Comparison of ENCODE assay signal across 13 mouse cellular contexts in the genomic region with DNA sequence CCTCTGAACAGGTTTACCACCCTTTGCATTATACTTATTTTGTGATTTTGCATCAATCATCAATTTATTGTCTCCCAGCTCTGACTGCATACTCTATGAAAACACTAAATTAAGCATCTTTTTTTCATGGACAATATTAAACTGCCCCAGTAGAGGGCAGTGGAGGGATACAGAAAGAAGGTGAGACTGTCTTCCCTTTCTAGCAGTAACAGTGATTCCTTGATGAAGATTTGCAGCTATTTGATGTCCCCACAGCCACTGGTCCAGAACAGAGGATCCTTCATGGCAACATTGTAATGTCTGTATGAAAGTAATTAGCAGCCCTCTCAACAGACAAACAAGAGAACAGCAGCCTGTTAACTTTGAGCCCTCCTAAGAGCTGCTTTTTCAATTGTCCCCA.
DNase-seq lines count a peak whose midpoint lies in the region; ATAC-seq and TF ChIP-seq lines count a peak whose summit lies in the region.
"Had no signal": no experiment of that assay in that cellular context is flagged by ENCODE, and none has a peak within 500 bp of the region (broad histone marks: within the 10 kb centered on the region; RNA-seq: fewer than 3 reads in every experiment).

No protein-coding gene starts in this region.

- DNase-seq in cerebellum, postnatal 10 days: peak; percentile 31 to 51
- DNase-seq in cerebellum, postnatal 25 days: no peak
- DNase-seq in kidney, postnatal 36 days: peak; percentile 1 to 9
- DNase-seq in kidney, postnatal 10 days: no peak
- DNase-seq in CH12.LX (ENCODE audit: extremely low read depth): peak; percentile 14
- peak; percentile 35 for DNase-seq in embryo, embryonic 10.5 days (ENCODE audit: low spot score)
- DNase-seq in frontal cortex, postnatal 14 days (ENCODE audit: low spot score in 2 of 2): no peak
- DNase-seq: kidney, postnatal 4 days; liver, embryonic 13.5 days had no signal

- H3K27ac ChIP-seq in CH12.LX (ENCODE audit: insufficient read depth, low read depth): no peak overlapping the region
- H3K27ac ChIP-seq: liver, embryonic 13.5 days had no signal

- no peaks in the 10 kb centered on the region for H3K79me2 ChIP-seq in CH12.LX (replicated peaks; ENCODE audit: control insufficient read depth, extremely low read depth, insufficient read depth, poor library complexity, severe bottlenecking)

- in situ Hi-C loops in CH12.LX (cut with MboI; ENCODE audit: low pct_ligation_motif_present, low pct_unique_long_range_greater_than_20kb, low sequenced_read_pairs): loop anchor here (25.0 kb wide), 1 partner anchor 233 kb away; no protein-coding TSS in a partner anchor

- no peak overlapping the region for H3K4me3 ChIP-seq in CH12.LX (replicated peaks in 1 of 3; ENCODE audit: low read depth in 2 of 3, low read length in 2 of 3, poor library complexity in 1 of 3)
- H3K4me3 ChIP-seq: erythroblast, embryonic 14.5 days; heart, embryonic 12.5 days; liver, embryonic 13.5 days had no signal

- no peak for ATAC-seq in monocyte, adult 5-6 weeks (replicated peaks; ENCODE audit: insufficient number of reproducible peaks, low FRiP score, low TSS enrichment, poor library complexity, severe bottlenecking)
- ATAC-seq: CD4-positive, CD25-positive, alpha-beta regulatory T cell, adult 4 months had no signal

- no peak for TF ChIP-seq EP300 in CH12.LX (IDR thresholded peaks at IDR 0.05; ENCODE audit: low read length)

- H3K9me3 ChIP-seq in CH12.LX (replicated peaks; ENCODE audit: low read length): no peaks in the 10 kb centered on the region
- H3K9me3 ChIP-seq: heart, embryonic 12.5 days; liver, embryonic 13.5 days had no signal

- no peak overlapping the region for H3K9ac ChIP-seq in CH12.LX (ENCODE audit: insufficient read depth, low read depth)
- H3K9ac ChIP-seq: heart, embryonic 12.5 days; liver, embryonic 13.5 days had no signal

- dilution Hi-C loops in CH12.LX (cut with MboI; ENCODE audit: extremely low pct_ligation_motif_present, extremely low pct_unique_long_range_greater_than_20kb, low sequenced_read_pairs): no loop called here

- no peak overlapping the region for H3K4me2 ChIP-seq in CH12.LX (ENCODE audit: insufficient read depth, low read depth, poor library complexity, severe bottlenecking)
- H3K4me2 ChIP-seq: heart, embryonic 12.5 days; liver, embryonic 13.5 days had no signal

- TF ChIP-seq POLR2A in CH12.LX (IDR thresholded peaks at IDR 0.05; ENCODE audit: low read depth, low read length): no peak

- H3K27me3 ChIP-seq in CH12.LX (replicated peaks): no peaks in the 10 kb centered on the region
- H3K27me3 ChIP-seq: heart, embryonic 12.5 days; liver, embryonic 13.5 days had no signal

- H3K4me1 ChIP-seq in CH12.LX (ENCODE audit: control insufficient read depth in 1 of 2, insufficient read depth in 2 of 2): no peaks in the 10 kb centered on the region
- H3K4me1 ChIP-seq: heart, embryonic 12.5 days; liver, embryonic 13.5 days had no signal

- no peaks in the 10 kb centered on the region for H3K36me3 ChIP-seq in CH12.LX (replicated peaks in 1 of 2; ENCODE audit: control insufficient read depth in 1 of 2, insufficient read depth in 1 of 2, low read length in 1 of 2)
- H3K36me3 ChIP-seq: heart, embryonic 12.5 days; liver, embryonic 13.5 days had no signal

- TF ChIP-seq CTCF in CH12.LX (conservative IDR thresholded peaks at IDR 0.05 in 1 of 2, IDR thresholded peaks at IDR 0.05 in 1 of 2; ENCODE audit: low read depth in 2 of 2, low read length in 2 of 2): peak in 1 of 2 experiments; percentile 42; a peak in 2 of 4 replicates

- peak; percentile 30 for TF ChIP-seq RAD21 in CH12.LX (IDR thresholded peaks at IDR 0.05; ENCODE audit: low read depth, low read length)

TF ChIP-seq in CH12.LX, 34 proteins besides CTCF, POLR2A, EP300 and RAD21:
- TF ChIP-seq NRF1 (IDR thresholded peaks at IDR 0.05; ENCODE audit: low read depth, low read length) (no peak), ZMIZ1 (IDR thresholded peaks at IDR 0.05; ENCODE audit: low read depth, low read length) (no peak), USF1 (IDR thresholded peaks at IDR 0.05; ENCODE audit: low read depth, low read length) (no peak), ELF1 (IDR thresholded peaks at IDR 0.05; ENCODE audit: low read depth, low read length) (no peak), MYC (IDR thresholded peaks at IDR 0.05; ENCODE audit: low read depth, low read length) (no peak), SIN3A (IDR thresholded peaks at IDR 0.05; ENCODE audit: low read length) (no peak), MAX (IDR thresholded peaks at IDR 0.05; ENCODE audit: low read length) (no peak), POLR2AphosphoS2 (IDR thresholded peaks at IDR 0.05; ENCODE audit: low read depth, low read length) (no peak), MAZ (IDR thresholded peaks at IDR 0.05; ENCODE audit: low read depth, low read length) (no peak), HCFC1 (IDR thresholded peaks at IDR 0.05; ENCODE audit: low read depth, low read length) (no peak), BHLHE40 (IDR thresholded peaks at IDR 0.05; ENCODE audit: low read depth, low read length) (no peak), NELFE (IDR thresholded peaks at IDR 0.05; ENCODE audit: low read depth, low read length) (no peak), CHD1 (IDR thresholded peaks at IDR 0.05; ENCODE audit: low read depth, low read length) (no peak), ZKSCAN1 (IDR thresholded peaks at IDR 0.05; ENCODE audit: borderline replicate concordance, low read depth, low read length) (no peak), MXI1 (IDR thresholded peaks at IDR 0.05; ENCODE audit: low read depth, low read length) (no peak), PAX5 (IDR thresholded peaks at IDR 0.05; ENCODE audit: low read length) (no peak)
TF ChIP-seq in CH12.LX: peak in this region for 0.

Comparison
In these comparisons a context has a peak if more than half of its experiments do, and no peak if none do; other contexts are left out.
1. DNase-seq: peak in cerebellum, postnatal 10 days (2 of 2), kidney, postnatal 36 days (2 of 2), CH12.LX (single experiment) and embryo, embryonic 10.5 days (single experiment); none in cerebellum, postnatal 25 days (0 of 2), kidney, postnatal 10 days (single experiment) and frontal cortex, postnatal 14 days (0 of 2).